Mouse (Mus musculus) midbrain, postnatal 0 days (tissue): ENCODE results near the gene Cd163. TPM values are rescaled to one million over a fixed set of nuclear protein-coding genes. Genes with fewer than 3 reads are reported as not detected.

Experiments used
- ATAC-seq: fragments of 200-750 bp; cut with Nextera tagmentation; 2 replicates; pipeline ENCODE4 v1.8.0; 2017; ENCODE audit warnings: moderate number of reproducible peaks, mild to moderate bottlenecking, moderate TSS enrichment, moderate library complexity; ENCODE audit not compliant: low FRiP score
- DNase-seq: peaks from one replicate; pipeline ENCODE4 v3.0.0-alpha.2; 2015; ENCODE audit warnings: low spot score
- H3K27ac ChIP-seq: fragments of 300-500 bp; sonication (generic); 2 replicates; pipeline ENCODE4 v1.5.1; 2014; ENCODE audit warnings: low read depth, mild to moderate bottlenecking, low read length, mixed read lengths
- H3K27me3 ChIP-seq: fragments of 300-500 bp; sonication (generic); 2 replicates; pipeline ENCODE4 v1.6.1; 2014; ENCODE audit warnings: low read length, control low read depth, mixed read lengths; ENCODE audit not compliant: insufficient read depth
- H3K36me3 ChIP-seq: fragments of 300-500 bp; sonication (generic); 2 replicates; pipeline ENCODE4 v1.6.1; 2014; ENCODE audit warnings: low read length, control low read depth, mixed read lengths; ENCODE audit not compliant: insufficient read depth
- H3K4me1 ChIP-seq: fragments of 300-500 bp; sonication (generic); 2 replicates; pipeline ENCODE4 v1.6.1; 2014; ENCODE audit warnings: mild to moderate bottlenecking, control low read depth, antibody characterized with exemption, low read length, mixed read lengths; ENCODE audit not compliant: insufficient read depth
- H3K4me2 ChIP-seq: fragments of 300-500 bp; sonication (generic); 2 replicates; pipeline ENCODE4 v1.6.1; 2014; ENCODE audit warnings: low read depth, mild to moderate bottlenecking, low read length, mixed read lengths; ENCODE audit not compliant: poor library complexity, severe bottlenecking
- H3K4me3 ChIP-seq: fragments of 300-500 bp; sonication (generic); 2 replicates; pipeline ENCODE4 v1.5.1; 2014; ENCODE audit warnings: low read depth, mild to moderate bottlenecking, low read length, moderate library complexity
- H3K9ac ChIP-seq: fragments of 300-500 bp; sonication (generic); replicated peaks from 2 replicates; pipeline ENCODE4 v1.6.1; 2014; ENCODE audit warnings: mild to moderate bottlenecking, low read length, moderate library complexity, mixed read lengths; ENCODE audit not compliant: poor library complexity, severe bottlenecking
- H3K9me3 ChIP-seq: fragments of 300-500 bp; sonication (generic); 2 replicates; pipeline ENCODE4 v1.6.1; 2016; ENCODE audit warnings: low read length, control low read depth
- CTCF ChIP-seq: IDR thresholded peaks from 2 replicates; pipeline ENCODE4 v1.5.1; 2016; ENCODE audit warnings: antibody characterized with exemption, mild to moderate bottlenecking
- WGBS: fragments of 180-500 bp; shearing (Covaris S2); extraction: QIAGEN DNeasy Blood & Tissue Kit; methylation state at CpG from one replicate; pipeline ENCODE4 v1.1.7; 2014; 5-methylcytosine and 5-hydroxymethylcytosine counted together
- polyA plus RNA-seq: library from polyadenylated mRNA; unstranded; fragments of >200 nt; fragmentation: Nextera tagmentation; extraction: Ambion mirVana; gene quantifications from 2 replicates; pipeline ENCODE4 v1.2.1, GENCODE M21; 2015
- total RNA-seq: library from RNA; depleted of rRNA; stranded (reverse); fragments of >200 nt; gene quantifications from 2 replicates; pipeline ENCODE4 v1.2.3, GENCODE M21; 2014

Gene Cd163
- total and polyA plus RNA-seq, 2 experiments from 2014 or later: 1.7 to 2.0 TPM

GRCm38 (mm10) chr6:124312292-124312691 is 7.8 kb downstream of the Cd163 start:
- Histone ChIP-seq H3K9ac (no peak overlapping the region), H3K4me1 (no peaks in the 10 kb centered on the region), H3K9me3 (no peaks in the 10 kb centered on the region), H3K4me3 (no peak overlapping the region), H3K36me3 (no peaks in the 10 kb centered on the region), H3K4me2 (no peak overlapping the region), H3K27me3 (no peaks in the 10 kb centered on the region), H3K27ac (no peak overlapping the region)
- DNase-seq: no peak
- TF ChIP-seq CTCF: no peak
- 89% methylated on average over 6 of the region's 6 CpGs for WGBS
- ATAC-seq: no peak

GRCm38 (mm10) chr6:124320371-124320770 is 15.9 kb downstream of the Cd163 start:
- H3K36me3 ChIP-seq: no peaks in the 10 kb centered on the region
- DNase-seq (peak; percentile 41), ATAC-seq (no peak)
- no peaks in the 10 kb centered on the region for H3K9me3 ChIP-seq
- no peak overlapping the region for H3K27ac ChIP-seq
- no peak overlapping the region for H3K4me3 ChIP-seq
- H3K4me2 ChIP-seq: no peak overlapping the region
- H3K27me3 ChIP-seq: no peaks in the 10 kb centered on the region
- 49% methylated on average over 6 of the region's 6 CpGs for WGBS
- H3K9ac ChIP-seq: no peak overlapping the region
- no peaks in the 10 kb centered on the region for H3K4me1 ChIP-seq
- TF ChIP-seq CTCF: no peak

- no peak for TF ChIP-seq CTCF
- ATAC-seq (no peak), DNase-seq (peak; percentile 1)
- Histone ChIP-seq H3K4me1 (no peaks in the 10 kb centered on the region), H3K27me3 (no peaks in the 10 kb centered on the region), H3K4me2 (no peak overlapping the region), H3K9ac (no peak overlapping the region), H3K9me3 (no peaks in the 10 kb centered on the region), H3K27ac (no peak overlapping the region), H3K36me3 (no peaks in the 10 kb centered on the region), H3K4me3 (no peak overlapping the region)
- 83% methylated on average over 16 of the region's 16 CpGs for WGBS
These were observed 17.3 kb downstream of the Cd163 start for GRCm38 (mm10) chr6:124321481-124322475.

- no peak for ATAC-seq
- no peaks in the 10 kb centered on the region for H3K36me3 ChIP-seq
- 96% methylated on average over 3 of the region's 3 CpGs for WGBS
- H3K4me1 ChIP-seq: no peaks in the 10 kb centered on the region
- H3K4me2 ChIP-seq: no peak overlapping the region
- H3K9ac ChIP-seq: no peak overlapping the region
- TF ChIP-seq CTCF: no peak
- H3K9me3 ChIP-seq: no peaks in the 10 kb centered on the region
- no peaks in the 10 kb centered on the region for H3K27me3 ChIP-seq
- no peak overlapping the region for H3K4me3 ChIP-seq
- no peak for DNase-seq
- H3K27ac ChIP-seq: no peak overlapping the region
These were observed 24.0 kb downstream of the Cd163 start for GRCm38 (mm10) chr6:124328394-124328991.

- no peak overlapping the region for H3K9ac ChIP-seq
- no peak for ATAC-seq
- no peaks in the 10 kb centered on the region for H3K4me1 ChIP-seq
- no peaks in the 10 kb centered on the region for H3K36me3 ChIP-seq
- no peak for DNase-seq
- no peak overlapping the region for H3K4me3 ChIP-seq
- WGBS: 91% methylated on average over 7 of the region's 7 CpGs
- H3K4me2 ChIP-seq: no peak overlapping the region
- no peaks in the 10 kb centered on the region for H3K9me3 ChIP-seq
- no peak for TF ChIP-seq CTCF
- H3K27me3 ChIP-seq: no peaks in the 10 kb centered on the region
- H3K27ac ChIP-seq: no peak overlapping the region
These were observed 25.2 kb downstream of the Cd163 start for GRCm38 (mm10) chr6:124329622-124330021.

- H3K27ac ChIP-seq: no peak overlapping the region
- ATAC-seq: no peak
These were observed 40.6 kb downstream of the Cd163 start for GRCm38 (mm10) chr6:124345096-124345495.

More at GRCm38 (mm10) chr6:124345096-124345495, 40.6 kb downstream of the Cd163 start:
- no peak for DNase-seq
- H3K4me3 ChIP-seq: no peak overlapping the region
- H3K4me2 ChIP-seq: no peak overlapping the region
- WGBS: 85% methylated on average over 4 of the region's 4 CpGs
- TF ChIP-seq CTCF: no peak
- H3K36me3 ChIP-seq: no peaks in the 10 kb centered on the region
- no peaks in the 10 kb centered on the region for H3K9me3 ChIP-seq
- H3K27me3 ChIP-seq: no peaks in the 10 kb centered on the region
- H3K4me1 ChIP-seq: no peaks in the 10 kb centered on the region
- H3K9ac ChIP-seq: no peak overlapping the region
